Mouse (Mus musculus) heart, postnatal 0 days (tissue): Measurements from ENCODE around the gene Gm10024.

Experiments
- CTCF ChIP-seq: IDR thresholded peaks from 2 replicates; pipeline ENCODE4 v1.5.1; 2016; ENCODE audit warnings: antibody characterized with exemption, control low read depth, low read depth
- EP300 ChIP-seq: IDR thresholded peaks from 2 replicates; pipeline ENCODE4 v1.6.1; 2016; ENCODE audit warnings: antibody characterized with exemption, low read depth

GRCm38 (mm10) chr10:77673765-77674164 lies 37.5 kb upstream of the Gm10024 start:
- no peak for TF ChIP-seq CTCF
- no peak for TF ChIP-seq EP300
